In the genomic region with DNA sequence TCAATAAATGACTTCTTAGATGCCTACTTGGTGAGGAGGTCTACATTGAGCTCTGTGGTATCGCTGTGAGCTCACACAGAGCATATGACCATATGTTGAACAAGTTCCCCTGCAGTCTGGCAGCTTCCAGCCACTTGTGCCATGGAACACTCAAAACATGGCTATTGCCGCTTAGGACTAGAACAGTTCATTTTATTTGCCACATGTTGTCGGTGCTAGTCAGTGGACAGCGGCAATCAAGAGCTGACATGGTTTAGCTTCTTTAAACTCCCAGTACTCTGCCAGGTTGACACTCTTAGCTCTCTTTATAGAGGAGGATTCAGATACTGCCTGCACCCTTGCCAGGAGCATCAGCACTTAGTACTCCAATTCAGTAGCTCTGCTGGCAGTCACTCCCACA, we compare ENCODE assay signal across 19 mouse cellular contexts.
"Had no signal": no experiment of that assay in that cellular context is flagged by ENCODE, and none has a peak within 500 bp of the region (broad histone marks: within the 10 kb centered on the region; RNA-seq: fewer than 3 reads in every experiment).

No protein-coding gene starts in this region.

- H3K27me3 ChIP-seq: lung, embryonic 15.5 days; midbrain, embryonic 13.5 days; neural tube, embryonic 13.5 days had no signal

- H3K9me3 ChIP-seq: lung, embryonic 15.5 days; megakaryocyte, embryonic 14.5 days; midbrain, embryonic 10.5 days; midbrain, embryonic 13.5 days; neural tube, embryonic 13.5 days had no signal

- H3K4me1 ChIP-seq: lung, embryonic 15.5 days; midbrain, embryonic 10.5 days; midbrain, embryonic 13.5 days; neural tube, embryonic 13.5 days had no signal

- H3K27ac ChIP-seq: kidney, postnatal 0 days; layer of hippocampus, adult 2 months; liver, embryonic 14.5 days; lung, embryonic 15.5 days; midbrain, embryonic 10.5 days; midbrain, embryonic 13.5 days; neural tube, embryonic 13.5 days had no signal

- H3K9ac ChIP-seq: liver, embryonic 14.5 days; lung, embryonic 15.5 days; midbrain, embryonic 13.5 days; neural tube, embryonic 13.5 days had no signal

- H3K4me3 ChIP-seq: layer of hippocampus, adult 2 months; lung, embryonic 15.5 days; megakaryocyte, embryonic 14.5 days; midbrain, embryonic 10.5 days; midbrain, embryonic 13.5 days; myocyte; neural tube, embryonic 13.5 days had no signal

- H3K4me2 ChIP-seq: lung, embryonic 15.5 days; midbrain, embryonic 13.5 days; neural tube, embryonic 13.5 days had no signal

- DNase-seq: kidney, adult 2 months; kidney, postnatal 25 days; layer of hippocampus, adult 9-11 months; left cerebral cortex, postnatal 4 days; lung, adult 18-20 months; lung, postnatal 10 days; lung, postnatal 36 days; thymus, adult 18-20 months had no signal

- ATAC-seq: intestine, postnatal 0 days; midbrain, embryonic 13.5 days; midbrain, embryonic 16.5 days had no signal
